Mouse (Mus musculus): ENCODE results near the gene Dusp10. TPM values are rescaled to one million over a fixed set of nuclear protein-coding genes. Genes with fewer than 3 reads are reported as not detected.

Gene Dusp10
- total RNA-seq, 2 experiments from 2014 or later, result 18.4 to 25.0 TPM

DNA sequence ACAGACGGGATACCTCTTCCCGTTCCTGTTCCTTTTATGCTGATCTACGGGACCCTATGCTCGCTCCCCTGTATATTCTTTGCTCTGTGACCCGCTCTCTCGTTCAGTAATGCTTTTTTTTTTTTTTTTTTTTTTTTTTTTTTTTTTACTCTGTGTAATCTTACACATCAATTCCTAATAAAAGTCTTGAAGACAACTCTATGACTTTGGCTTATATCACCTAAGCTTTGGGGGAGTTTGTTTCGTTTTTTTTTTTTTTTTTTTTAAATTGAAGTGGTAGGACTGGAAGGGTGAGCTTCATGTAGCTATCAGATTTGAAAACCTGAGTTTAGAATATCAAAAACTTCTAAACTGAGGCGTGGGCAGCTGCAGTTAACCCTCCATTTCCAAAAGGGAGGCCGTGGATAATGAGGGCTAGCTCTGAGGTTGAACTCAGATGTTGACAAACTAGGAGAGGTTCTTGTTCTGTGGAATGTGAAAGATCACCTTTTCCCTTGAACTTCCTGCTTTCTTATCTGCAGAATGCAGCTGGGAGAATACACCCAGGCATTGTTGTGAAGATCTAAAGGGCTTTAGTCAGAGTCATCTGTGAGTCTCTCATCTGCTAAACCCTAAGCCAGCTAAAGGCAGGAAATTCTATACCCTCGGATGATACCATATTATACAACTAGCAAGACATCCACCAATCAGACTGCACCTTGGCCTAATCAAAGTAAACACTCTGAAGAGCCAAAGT, 3.1 kb downstream of the Dusp10 start:
- no peak overlapping the region for H3K27ac ChIP-seq
- TF ChIP-seq CTCF (IDR thresholded peaks at IDR 0.05), result no peak
- DNase-seq, result no peak
- no peak overlapping the region for H3K4me3 ChIP-seq
- intact Hi-C loops (cut with DNase I), result no loop called here

DNA sequence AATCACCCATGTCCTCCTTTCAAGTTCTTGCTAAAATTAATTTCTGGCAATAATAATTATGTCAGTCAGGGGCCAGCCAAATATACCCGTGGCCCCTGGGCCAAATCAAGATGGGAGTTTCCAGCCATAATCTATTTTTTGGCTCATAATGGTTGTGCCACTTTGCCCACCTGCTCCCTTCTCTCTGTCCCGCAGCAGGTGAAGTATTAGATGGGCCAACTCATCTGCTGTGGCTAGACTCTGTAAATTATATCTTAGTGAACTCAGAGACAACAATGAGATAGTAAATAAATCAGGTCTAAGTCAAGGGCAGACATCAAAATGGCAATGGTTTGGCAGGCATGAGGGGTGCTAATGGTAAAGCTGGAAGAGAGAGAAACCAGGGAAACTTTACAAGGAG, 4.5 kb downstream of the Dusp10 start:
- DNase-seq, result no peak
- intact Hi-C loops (cut with DNase I), result no loop called here
- H3K27ac ChIP-seq, result no peak overlapping the region
- H3K4me3 ChIP-seq, result no peak overlapping the region
- TF ChIP-seq CTCF (IDR thresholded peaks at IDR 0.05), result no peak

DNA sequence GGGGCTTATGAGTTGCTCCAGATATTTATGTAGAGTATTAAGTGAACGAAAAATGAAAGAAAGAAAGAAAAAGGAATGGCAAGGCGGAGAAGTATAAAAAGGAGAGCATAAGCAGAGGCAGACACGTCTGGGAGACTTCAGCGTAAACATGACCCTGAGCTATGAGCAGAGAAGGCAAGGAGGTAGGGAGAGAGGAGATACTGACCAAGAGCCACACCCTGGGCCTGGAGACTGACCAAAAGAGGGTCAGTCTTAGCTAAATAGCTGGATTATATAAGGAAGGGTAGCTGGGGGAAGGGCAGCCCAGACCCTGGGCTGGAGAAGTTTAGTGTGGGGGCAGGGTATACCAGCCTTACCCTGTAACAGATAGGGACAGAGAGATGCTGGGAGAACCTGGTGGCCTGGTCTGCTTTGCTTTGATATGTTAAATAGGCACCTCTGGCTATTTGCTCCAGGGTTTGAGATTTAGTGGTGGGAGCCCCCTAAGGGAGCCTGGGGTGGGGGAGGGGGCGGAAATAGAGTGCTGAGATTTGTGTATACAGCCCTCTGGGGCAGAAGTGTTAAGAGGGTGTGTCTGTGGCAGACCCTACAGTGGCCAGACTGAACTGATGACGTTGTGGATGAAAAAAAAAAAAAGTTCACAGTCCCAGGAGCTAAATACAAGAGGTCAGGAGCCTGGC, 6.1 kb downstream of the Dusp10 start:
- no peak overlapping the region for H3K27ac ChIP-seq
- no peak for TF ChIP-seq CTCF (IDR thresholded peaks at IDR 0.05)
- intact Hi-C loops (cut with DNase I), result no loop called here
- DNase-seq, result no peak
- no peak overlapping the region for H3K4me3 ChIP-seq

DNA sequence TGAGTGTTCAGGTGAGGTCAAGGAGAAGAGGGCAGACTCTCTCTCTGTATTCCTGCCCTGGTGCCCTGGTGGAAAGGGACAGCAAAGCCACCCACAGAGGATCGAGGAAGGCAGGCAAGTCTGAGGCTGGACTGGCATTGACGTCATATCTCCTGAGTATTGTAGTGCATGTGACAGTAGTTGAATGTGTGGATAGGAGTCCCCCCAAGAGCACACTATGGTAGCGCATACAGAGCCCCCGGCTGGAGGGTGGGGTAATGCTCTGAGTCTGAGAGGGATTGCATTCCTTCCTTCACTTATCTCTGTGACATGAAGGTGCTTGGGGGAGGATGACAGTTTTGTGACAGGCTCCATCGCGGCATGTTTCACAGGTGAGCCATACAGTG, 6.6 kb downstream of the Dusp10 start:
- no peak for TF ChIP-seq CTCF (IDR thresholded peaks at IDR 0.05)
- no peak for DNase-seq
- intact Hi-C loops (cut with DNase I), result no loop called here
- Histone ChIP-seq H3K27ac (no peak overlapping the region), H3K4me3 (no peak overlapping the region)

DNA sequence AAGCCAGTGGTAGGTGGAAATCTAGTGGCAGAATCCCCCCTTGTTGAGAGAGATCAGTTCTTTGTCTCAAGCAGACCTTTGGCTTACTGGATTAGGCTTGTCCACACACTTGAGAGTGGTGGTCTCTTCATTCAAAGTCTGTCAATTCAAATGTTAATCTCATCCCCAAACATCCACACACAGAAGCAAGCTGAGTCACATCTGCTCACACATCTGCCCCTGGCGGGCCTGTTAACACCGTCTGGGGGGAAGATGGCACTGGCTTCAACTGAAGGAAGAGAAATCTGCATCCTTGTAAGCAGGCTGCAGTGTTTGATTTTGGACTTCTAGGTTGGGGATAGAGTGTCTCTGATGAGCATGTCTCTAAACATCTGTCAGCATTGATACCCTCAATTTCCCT, 10.9 kb downstream of the Dusp10 start:
- Histone ChIP-seq H3K4me3 (no peak overlapping the region), H3K27ac (no peak overlapping the region)
- DNase-seq, result no peak
- TF ChIP-seq CTCF (IDR thresholded peaks at IDR 0.05), result no peak
- intact Hi-C loops (cut with DNase I), result no loop called here

DNA sequence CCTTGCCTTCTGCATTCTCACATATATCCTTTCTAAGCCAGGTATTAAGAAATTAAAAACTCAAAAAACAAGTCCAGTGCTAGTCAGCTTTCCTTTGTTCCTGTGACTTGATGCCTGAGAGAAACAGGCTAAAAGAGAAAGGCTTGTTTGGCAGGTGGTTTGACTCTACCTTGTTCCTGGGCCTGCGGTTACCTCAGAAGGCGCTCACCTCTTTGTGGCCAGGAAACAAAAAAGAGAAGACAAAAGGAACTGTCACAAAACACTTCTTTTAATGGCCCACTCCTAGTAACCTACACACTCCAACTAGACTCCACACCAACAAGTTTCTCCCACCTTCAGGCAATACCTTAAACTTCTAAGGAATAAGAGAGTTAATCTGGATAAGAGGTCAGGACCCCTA, 11.5 kb downstream of the Dusp10 start:
- no peak for TF ChIP-seq CTCF (IDR thresholded peaks at IDR 0.05)
- intact Hi-C loops (cut with DNase I), result no loop called here
- DNase-seq, result no peak
- H3K27ac ChIP-seq, result no peak overlapping the region
- H3K4me3 ChIP-seq, result no peak overlapping the region

DNA sequence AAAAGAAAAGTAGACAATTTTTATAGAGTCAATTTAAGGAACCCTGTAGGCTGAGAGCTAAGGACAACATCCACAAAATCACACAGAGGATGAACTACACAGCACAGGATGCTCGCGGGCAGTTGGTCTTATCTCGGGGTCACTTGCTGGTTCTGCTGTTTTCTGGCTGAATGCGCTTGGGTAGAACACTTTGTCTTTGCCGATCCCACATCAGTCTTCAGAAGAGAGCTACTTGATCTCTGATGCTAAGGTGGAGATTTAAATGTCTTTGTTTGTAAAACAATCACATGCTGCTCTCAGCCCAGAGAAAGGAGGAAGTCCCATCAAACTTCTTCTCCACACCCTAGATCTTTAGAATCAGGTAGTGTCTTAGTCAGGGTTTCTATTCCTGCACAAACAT, 12.0 kb downstream of the Dusp10 start:
- intact Hi-C loops (cut with DNase I), result no loop called here
- DNase-seq, result no peak
- no peak for TF ChIP-seq CTCF (IDR thresholded peaks at IDR 0.05)
- H3K27ac ChIP-seq, result no peak overlapping the region
- no peak overlapping the region for H3K4me3 ChIP-seq

DNA sequence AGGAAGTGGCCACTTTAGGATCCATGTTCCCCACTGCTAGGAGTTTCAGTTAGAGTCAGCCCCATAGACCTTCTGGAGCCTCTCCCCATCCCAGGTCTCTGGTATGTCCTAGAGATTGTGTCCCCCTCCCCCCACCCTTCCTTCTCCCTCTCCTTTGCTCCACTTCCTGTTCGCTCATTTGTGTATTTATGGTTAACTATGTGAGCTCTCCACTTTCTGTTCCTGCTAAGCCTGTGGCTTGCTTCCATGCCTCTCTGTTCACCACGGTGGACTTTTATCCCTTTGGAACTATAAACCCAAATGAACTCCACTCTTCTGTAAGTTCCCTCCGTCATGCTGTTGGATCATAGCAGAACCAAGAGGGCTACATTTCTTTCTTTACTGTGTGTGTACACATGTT, 13.9 kb downstream of the Dusp10 start:
- Histone ChIP-seq H3K27ac (no peak overlapping the region), H3K4me3 (no peak overlapping the region)
- intact Hi-C loops (cut with DNase I), result no loop called here
- TF ChIP-seq CTCF (IDR thresholded peaks at IDR 0.05), result no peak
- DNase-seq, result no peak

DNA sequence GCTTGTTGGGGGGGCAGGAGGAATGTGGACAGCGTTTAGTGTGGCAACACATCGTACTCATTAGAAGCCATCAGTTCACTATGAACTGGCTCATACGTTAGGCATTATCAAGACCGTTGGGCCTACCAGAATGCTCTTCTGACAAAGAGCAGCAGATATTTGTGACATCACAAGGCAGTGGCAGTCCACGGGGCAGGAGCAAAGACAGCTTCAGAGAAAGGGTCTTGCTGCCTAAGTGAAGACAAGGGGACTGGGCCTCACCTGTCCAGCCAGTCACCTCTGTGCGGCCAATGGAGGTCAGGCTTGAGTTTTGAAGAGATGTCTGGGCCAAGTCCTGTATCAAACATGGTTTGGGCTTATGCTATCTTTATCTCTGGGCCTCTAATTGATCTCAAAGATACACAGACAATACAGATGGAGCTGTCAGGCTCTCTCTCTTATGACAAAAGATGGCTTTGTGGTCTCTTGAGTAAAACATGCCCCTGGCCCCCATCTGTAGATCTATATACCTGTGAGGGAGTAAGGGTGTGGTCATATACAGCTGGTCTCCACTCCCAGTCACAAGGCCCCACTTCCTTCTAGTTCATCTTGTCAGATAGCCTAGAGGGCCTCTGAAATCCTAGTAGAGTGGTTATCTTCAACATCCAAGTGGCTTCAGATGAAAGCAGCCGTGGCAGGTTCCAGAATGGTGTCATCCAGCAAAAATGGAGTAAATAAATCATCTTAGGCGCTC, 17.1 kb downstream of the Dusp10 start:
- no peak for TF ChIP-seq CTCF (IDR thresholded peaks at IDR 0.05)

DNA sequence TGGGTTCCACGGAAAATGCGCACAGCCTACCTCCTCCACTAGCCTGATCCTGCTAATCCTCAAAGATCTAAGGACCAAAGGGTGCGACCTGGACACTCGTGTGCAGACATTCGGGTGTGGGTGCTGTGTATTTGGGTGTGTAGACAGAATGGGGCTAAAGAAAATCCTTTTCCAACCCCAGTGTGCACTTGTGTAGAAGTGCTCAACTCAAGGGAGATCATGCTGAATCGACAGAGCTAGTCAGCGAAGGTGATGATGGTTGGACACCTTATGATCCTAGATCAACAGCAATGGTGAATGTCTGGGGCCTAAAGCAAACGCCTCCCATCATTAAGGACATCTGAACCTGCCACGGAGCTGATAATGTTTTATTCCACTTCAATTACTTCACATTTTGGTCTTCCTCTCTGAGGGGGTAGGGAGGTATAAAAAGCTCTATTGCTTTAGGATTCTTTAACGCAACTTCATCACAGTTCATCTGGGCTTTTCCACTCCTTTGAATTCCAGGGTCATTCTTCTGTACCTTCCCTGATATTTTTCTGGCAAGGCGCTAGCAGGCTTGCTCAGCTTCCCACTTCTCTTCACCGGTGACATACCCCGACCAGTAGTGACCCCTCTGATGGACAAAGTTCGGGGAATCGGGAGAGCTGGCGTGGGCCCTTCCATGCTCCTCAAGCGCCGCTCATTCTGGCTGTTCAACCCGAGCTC, 19.7 kb downstream of the Dusp10 start:
- TF ChIP-seq CTCF (IDR thresholded peaks at IDR 0.05), result no peak
- peak overlapping the region; percentile 97 for H3K27ac ChIP-seq
- peak overlapping the region; percentile 82 for H3K4me3 ChIP-seq
- DNase-seq, result no peak
- intact Hi-C loops (cut with DNase I), result loop anchor here (5.0 kb wide), 3 partner anchors 154 to 226 kb away; no protein-coding TSS in a partner anchor

More for the DNA sequence above, 17.1 kb downstream of the Dusp10 start:
- DNase-seq, result no peak
- H3K4me3 ChIP-seq, result no peak overlapping the region
- H3K27ac ChIP-seq, result no peak overlapping the region
- intact Hi-C loops (cut with DNase I), result loop anchor here (5.0 kb wide), 3 partner anchors 157 to 223 kb away; no protein-coding TSS in a partner anchor

DNA sequence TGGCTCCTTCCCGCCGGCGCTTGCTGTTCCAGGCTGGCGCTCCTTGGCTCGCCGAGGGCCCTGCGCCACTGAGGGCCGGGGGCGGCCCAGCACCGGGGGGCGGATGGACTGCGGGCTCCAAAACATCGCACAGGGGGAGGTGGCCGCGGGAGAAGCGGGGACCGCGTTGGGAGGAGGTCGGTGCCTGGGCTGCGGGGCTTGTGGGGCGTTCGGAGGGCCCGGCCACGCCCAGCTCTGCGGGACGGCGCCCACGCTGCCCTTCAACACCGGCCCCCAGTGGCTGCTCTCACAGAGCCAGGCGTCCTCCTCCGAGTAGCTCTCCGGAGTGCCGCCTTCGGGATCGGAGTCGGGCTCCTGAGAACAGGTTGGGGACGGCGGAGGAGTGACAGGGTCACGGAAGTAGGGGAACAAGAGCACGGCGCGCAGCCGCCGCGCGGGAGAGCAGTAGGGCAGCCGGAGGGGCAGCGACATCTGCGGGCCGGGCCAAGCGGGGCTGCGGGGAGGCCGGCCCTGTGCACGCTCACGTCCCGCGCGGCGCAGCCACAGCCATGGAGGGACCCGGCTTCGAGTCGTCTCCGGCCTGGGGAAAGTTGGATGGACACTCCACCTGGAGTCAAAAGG, 20.4 kb downstream of the Dusp10 start:
- DNase-seq, result peak; percentile 87
- peak; percentile 71 for TF ChIP-seq CTCF (IDR thresholded peaks at IDR 0.05)
- intact Hi-C loops (cut with DNase I), result loop anchor here (2.0 to 5.0 kb wide), 4 partner anchors 103 to 226 kb away; no protein-coding TSS in a partner anchor
- Histone ChIP-seq H3K27ac (peak overlapping the region; percentile 97), H3K4me3 (peak overlapping the region; percentile 82)

DNA sequence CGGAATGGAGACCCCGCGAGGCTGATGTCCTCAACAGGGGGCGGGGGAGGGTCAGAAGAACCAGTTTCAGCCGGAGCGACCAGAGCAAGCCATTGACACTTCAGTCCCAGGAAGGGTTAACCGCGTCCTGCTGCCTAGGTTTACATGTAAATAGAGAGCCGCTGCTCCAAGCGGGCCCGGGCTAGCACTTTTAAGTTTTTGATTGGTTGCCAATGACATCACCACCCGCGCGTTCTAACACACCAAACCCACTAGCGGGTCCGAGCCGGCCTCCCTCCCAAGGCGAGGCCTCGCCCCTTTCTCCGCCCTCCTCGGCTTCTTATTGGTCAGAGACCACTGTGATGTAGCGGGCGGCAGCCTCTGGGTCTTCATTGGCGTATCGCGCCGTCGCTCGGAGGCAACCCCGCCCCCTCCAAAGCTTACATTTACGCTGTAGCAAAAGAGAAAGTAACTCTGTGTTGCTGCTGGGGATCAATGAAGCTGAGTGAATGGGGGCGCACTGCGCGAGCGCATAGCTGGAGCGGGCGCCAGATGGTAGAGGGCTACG, 21.0 kb downstream of the Dusp10 start, which contains the start of gene 1700056E22Rik:
Gene 1700056E22Rik (minus strand): TSS at position 291 of the 547 bp plus-strand sequence.
- peak; percentile 99 for DNase-seq
- TF ChIP-seq CTCF (IDR thresholded peaks at IDR 0.05), result no peak
- peak within 1 kb of the TSS; percentile 97 for H3K27ac ChIP-seq
- intact Hi-C loops (cut with DNase I), result loop anchor here (2.0 to 5.0 kb wide), 4 partner anchors 103 to 227 kb away; no protein-coding TSS in a partner anchor
- H3K4me3 ChIP-seq, result peak within 1 kb of the TSS; percentile 82
